Mouse (Mus musculus) midbrain, embryonic 16.5 days (tissue): ENCODE results near the gene Tcerg1l. TPM values are rescaled to one million over a fixed set of nuclear protein-coding genes. Genes with fewer than 3 reads are reported as not detected.

ENCODE experiments used
- ATAC-seq: fragments of 200-750 bp; cut with Nextera tagmentation; 2 replicates; pipeline ENCODE4 v1.8.0; 2017; ENCODE audit warnings: moderate TSS enrichment
- H3K27ac ChIP-seq: fragments of 300-500 bp; sonication (generic); 2 replicates; pipeline ENCODE4 v1.5.1; 2014; ENCODE audit warnings: mild to moderate bottlenecking, low read length, mixed read lengths
- H3K27me3 ChIP-seq: fragments of 300-500 bp; sonication (generic); 2 replicates; pipeline ENCODE4 v1.6.1; 2014; ENCODE audit warnings: low read depth, low read length, mixed read lengths; ENCODE audit not compliant: control insufficient read depth, insufficient read depth
- H3K36me3 ChIP-seq: fragments of 300-500 bp; sonication (generic); 2 replicates; pipeline ENCODE4 v1.6.1; 2014; ENCODE audit warnings: mild to moderate bottlenecking, low read length, moderate library complexity, mixed read lengths; ENCODE audit not compliant: control insufficient read depth, insufficient read depth
- H3K4me1 ChIP-seq: fragments of 300-500 bp; sonication (generic); 2 replicates; pipeline ENCODE4 v1.6.1; 2014; ENCODE audit warnings: mild to moderate bottlenecking, low read length, mixed read lengths; ENCODE audit not compliant: control insufficient read depth, insufficient read depth
- H3K4me2 ChIP-seq: fragments of 300-500 bp; sonication (generic); 2 replicates; pipeline ENCODE4 v1.6.1; 2014; ENCODE audit warnings: mild to moderate bottlenecking, low read length, mixed read lengths
- H3K4me3 ChIP-seq: fragments of 300-500 bp; sonication (generic); 2 replicates; pipeline ENCODE4 v1.5.1; 2014; ENCODE audit warnings: low read depth, mild to moderate bottlenecking, low read length, moderate library complexity, mixed read lengths
- H3K9ac ChIP-seq: fragments of 300-500 bp; sonication (generic); 2 replicates; pipeline ENCODE4 v1.6.1; 2014; ENCODE audit warnings: low read depth, low read length, mixed read lengths
- H3K9me3 ChIP-seq: fragments of 300-500 bp; sonication (generic); replicated peaks from 2 replicates; pipeline ENCODE4 v1.6.1; 2014; ENCODE audit warnings: mild to moderate bottlenecking, low read length, mixed read lengths; ENCODE audit not compliant: control insufficient read depth, poor library complexity, severe bottlenecking
- WGBS: fragments of 180-500 bp; shearing (Covaris S2); extraction: QIAGEN DNeasy Blood & Tissue Kit; methylation state at CpG from one replicate; pipeline ENCODE4 v1.1.7; 2014; 5-methylcytosine and 5-hydroxymethylcytosine counted together
- polyA plus RNA-seq: library from polyadenylated mRNA; unstranded; fragments of >200 nt; fragmentation: Nextera tagmentation; extraction: Ambion mirVana; gene quantifications from 2 replicates; pipeline ENCODE4 v1.2.1, GENCODE M21; 2015

The Tcerg1l gene
- polyA plus RNA-seq, 1 experiment from 2014 or later = 33.4 TPM

DNA sequence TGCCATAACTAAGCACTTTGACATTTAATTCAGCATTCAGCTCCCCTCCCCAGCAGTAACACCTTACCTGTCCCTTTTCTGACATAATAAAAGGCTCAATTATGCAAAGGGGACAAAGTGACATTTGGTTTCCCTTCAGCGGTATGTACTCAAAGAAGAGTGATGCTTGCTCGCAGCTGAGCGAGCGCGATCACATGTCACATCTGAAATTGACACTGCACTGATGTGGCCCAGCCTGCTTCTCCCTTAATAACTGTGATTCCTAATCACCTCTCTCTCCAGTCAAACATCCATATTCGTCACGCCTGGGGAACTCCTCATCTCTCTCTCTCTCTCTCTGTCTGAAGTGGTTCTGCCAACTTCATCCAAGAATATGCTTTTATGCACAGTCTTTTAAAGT, 126.2 kb downstream of the Tcerg1l start:
- Histone ChIP-seq H3K4me3 (no peak overlapping the region), H3K4me1 (no peaks in the 10 kb centered on the region), H3K4me2 (no peak overlapping the region), H3K9me3 (no peaks in the 10 kb centered on the region), H3K27ac (no peak overlapping the region), H3K27me3 (no peaks in the 10 kb centered on the region), H3K36me3 (no peaks in the 10 kb centered on the region), H3K9ac (no peak overlapping the region)
- peak; percentile 39 for ATAC-seq
- 55% methylated on average over 7 of the region's 7 CpGs for WGBS

DNA sequence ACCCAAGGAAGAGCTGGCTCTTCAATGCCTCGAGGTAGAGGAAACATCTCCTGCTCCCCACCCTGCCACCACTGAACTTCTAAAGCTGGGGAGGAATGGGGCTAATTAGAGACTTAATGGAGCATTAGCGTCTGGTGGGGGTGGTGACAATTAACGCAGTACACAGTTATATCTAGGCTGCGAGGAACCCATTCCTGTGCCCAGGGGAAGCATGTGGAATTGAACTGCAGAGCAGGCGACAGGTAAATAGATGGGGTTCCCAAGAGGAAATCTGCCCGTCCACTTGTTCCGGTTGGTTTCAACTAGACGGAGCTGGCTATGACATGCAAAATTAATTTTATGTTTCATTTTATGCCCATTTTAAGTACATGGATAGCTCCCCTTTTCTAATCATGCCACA, 128.1 kb downstream of the Tcerg1l start:
- Histone ChIP-seq H3K27me3 (no peaks in the 10 kb centered on the region), H3K4me1 (no peaks in the 10 kb centered on the region), H3K36me3 (no peaks in the 10 kb centered on the region), H3K27ac (no peak overlapping the region), H3K4me2 (no peak overlapping the region), H3K9me3 (no peaks in the 10 kb centered on the region), H3K9ac (no peak overlapping the region), H3K4me3 (no peak overlapping the region)
- WGBS = 79% methylated on average over 8 of the region's 8 CpGs
- ATAC-seq = no peak

DNA sequence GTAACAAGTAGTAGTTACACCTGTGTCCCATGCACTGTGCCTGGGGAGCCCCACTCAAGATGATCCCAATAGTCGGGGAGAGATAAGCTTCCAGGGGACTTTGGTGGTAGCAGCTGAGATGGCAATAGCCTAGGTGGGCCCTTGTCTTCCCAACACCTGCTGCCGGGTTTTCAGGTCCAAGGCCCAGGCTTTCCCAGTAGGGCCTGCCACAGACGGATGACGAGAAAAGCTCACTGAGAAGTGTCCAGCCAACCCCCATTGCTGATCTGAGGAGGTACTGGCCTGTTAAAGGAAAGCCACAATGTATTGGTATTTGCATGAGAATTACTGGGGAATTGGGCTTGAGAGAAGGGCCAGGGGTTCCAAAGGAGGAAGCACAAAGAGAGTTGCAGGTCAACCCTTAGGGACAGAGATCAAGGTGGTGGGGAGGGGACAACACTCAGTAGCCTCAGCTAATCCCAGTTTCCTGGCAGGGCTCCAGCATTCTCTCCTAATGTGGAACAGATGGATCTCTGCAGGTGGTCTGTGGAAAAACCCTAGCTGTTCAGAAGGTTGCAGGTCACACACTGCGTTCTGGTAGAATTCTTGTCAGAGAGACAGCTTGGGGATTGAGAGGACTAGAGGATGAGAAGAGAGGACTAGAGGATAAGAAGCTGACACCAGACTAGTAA, 129.4 kb downstream of the Tcerg1l start:
- Histone ChIP-seq H3K9me3 (no peaks in the 10 kb centered on the region), H3K27me3 (no peaks in the 10 kb centered on the region), H3K27ac (no peak overlapping the region), H3K36me3 (no peaks in the 10 kb centered on the region), H3K4me3 (no peak overlapping the region), H3K4me1 (no peaks in the 10 kb centered on the region), H3K4me2 (no peak overlapping the region), H3K9ac (no peak overlapping the region)
- WGBS = 35% methylated on average over 5 of the region's 5 CpGs
- ATAC-seq = no peak

DNA sequence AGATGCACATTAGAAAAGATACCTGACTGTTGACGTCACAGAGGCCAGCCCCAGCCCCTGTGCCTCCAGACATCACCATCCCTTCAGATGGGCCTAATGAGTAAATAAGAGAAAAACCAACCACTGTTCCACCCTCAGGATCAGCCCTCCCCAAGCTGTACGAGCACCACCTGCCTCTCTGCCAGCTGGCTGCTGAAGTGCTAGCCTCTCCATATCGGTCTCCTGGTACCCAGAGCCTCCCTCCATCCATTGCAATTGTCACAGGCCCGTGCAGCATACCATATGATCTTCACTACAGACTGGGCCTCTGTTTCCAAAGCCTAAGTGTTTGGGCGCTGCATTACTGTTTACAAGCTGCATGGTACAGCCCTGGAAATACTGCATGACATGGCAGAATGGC, 148.9 kb downstream of the Tcerg1l start:
- no peaks in the 10 kb centered on the region; the same call in none of the 2 replicates for H3K9me3 ChIP-seq
- H3K4me1 ChIP-seq = no peaks in the 10 kb centered on the region
- H3K36me3 ChIP-seq = peaks cover 4% of the 10 kb centered on the region; the same call in 1 of the 2 replicates
- no peaks in the 10 kb centered on the region for H3K27me3 ChIP-seq
- no peak overlapping the region for H3K27ac ChIP-seq
- no peak overlapping the region for H3K4me3 ChIP-seq
- no peak for ATAC-seq
- 79% methylated on average over 5 of the region's 5 CpGs for WGBS
- no peak overlapping the region for H3K9ac ChIP-seq
- H3K4me2 ChIP-seq = no peak overlapping the region

DNA sequence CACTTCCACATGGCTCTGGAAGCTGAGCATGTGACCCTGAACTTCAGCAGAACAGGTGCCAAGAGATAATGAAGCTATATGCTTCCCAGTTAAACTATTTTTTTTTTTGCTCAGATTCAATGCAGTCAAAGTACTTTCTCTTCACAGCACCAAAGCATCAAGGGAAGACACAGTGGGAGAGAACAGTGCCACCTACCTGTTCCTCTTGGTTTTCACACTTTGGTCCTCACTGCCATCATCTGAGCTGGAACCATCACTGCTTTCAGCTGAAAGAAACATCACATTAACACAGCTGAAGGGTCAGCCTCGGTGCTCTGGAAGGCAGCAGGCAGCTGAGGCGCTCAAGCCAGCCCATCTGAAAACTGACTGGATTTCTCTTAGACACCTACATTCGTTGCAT, 149.4 kb downstream of the Tcerg1l start:
- no peak for ATAC-seq
- Histone ChIP-seq H3K9me3 (no peaks in the 10 kb centered on the region; the same call in none of the 2 replicates), H3K4me2 (no peak overlapping the region), H3K9ac (no peak overlapping the region), H3K27ac (no peak overlapping the region), H3K36me3 (peaks cover 4% of the 10 kb centered on the region; the same call in 1 of the 2 replicates), H3K27me3 (no peaks in the 10 kb centered on the region), H3K4me1 (no peaks in the 10 kb centered on the region), H3K4me3 (no peak overlapping the region)
- whole genome bisulfite sequencing = 66% methylated on average over 3 of the region's 3 CpGs

DNA sequence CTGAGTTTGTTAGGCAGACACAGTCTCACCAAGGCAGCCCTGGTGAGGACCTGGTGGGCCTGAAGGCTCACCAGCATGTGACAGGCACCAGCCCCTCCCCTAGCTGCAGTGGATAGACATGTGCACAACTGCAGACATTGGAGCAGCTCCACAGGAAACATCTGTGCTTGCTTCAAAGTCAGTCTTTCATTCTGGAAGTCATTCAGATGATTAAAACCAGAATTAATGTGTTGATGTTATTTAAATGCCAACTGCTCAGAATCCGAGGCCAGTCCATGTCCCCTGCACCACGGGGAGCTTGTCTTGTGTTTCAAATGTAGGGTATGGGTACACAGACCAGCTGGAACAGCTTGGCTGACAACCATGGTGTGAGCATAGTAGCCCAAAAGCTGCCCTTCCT, 150.8 kb downstream of the Tcerg1l start:
- peaks cover 4% of the 10 kb centered on the region; the same call in 1 of the 2 replicates for H3K36me3 ChIP-seq
- no peaks in the 10 kb centered on the region for H3K27me3 ChIP-seq
- no peak overlapping the region for H3K27ac ChIP-seq
- H3K4me2 ChIP-seq = no peak overlapping the region
- no peak for ATAC-seq
- no peaks in the 10 kb centered on the region; the same call in none of the 2 replicates for H3K9me3 ChIP-seq
- H3K9ac ChIP-seq = no peak overlapping the region
- H3K4me1 ChIP-seq = no peaks in the 10 kb centered on the region
- H3K4me3 ChIP-seq = no peak overlapping the region
- WGBS = 44% methylated on average over 2 of the region's 2 CpGs

DNA sequence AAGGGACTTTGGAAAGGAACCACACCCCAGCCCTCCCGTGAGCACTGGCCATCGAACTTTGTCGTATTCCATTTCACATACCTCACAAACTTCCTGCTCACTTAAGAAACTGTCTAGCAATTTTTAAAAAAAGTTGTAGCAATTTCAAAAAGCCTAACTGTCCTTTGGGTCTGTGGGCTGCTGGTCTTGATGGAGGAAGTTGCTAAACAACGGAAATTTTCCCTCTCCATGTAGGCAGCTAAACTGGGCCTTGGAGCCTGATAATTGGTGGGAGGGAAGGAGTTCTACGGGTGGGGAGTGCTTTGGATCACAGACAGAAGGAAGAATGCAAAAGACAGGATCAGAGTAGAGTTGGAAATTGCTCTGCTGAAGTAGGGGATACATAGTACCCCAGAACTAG, 155.3 kb downstream of the Tcerg1l start:
- no peak overlapping the region for H3K4me3 ChIP-seq
- ATAC-seq = no peak
- H3K4me1 ChIP-seq = no peaks in the 10 kb centered on the region
- no peak overlapping the region for H3K4me2 ChIP-seq
- no peaks in the 10 kb centered on the region for H3K27me3 ChIP-seq
- H3K36me3 ChIP-seq = peaks cover 4% of the 10 kb centered on the region; the same call in 1 of the 2 replicates
- no peak overlapping the region for H3K9ac ChIP-seq
- no peak overlapping the region for H3K27ac ChIP-seq
- WGBS = 89% methylated on average over 5 of the region's 5 CpGs
- H3K9me3 ChIP-seq = no peaks in the 10 kb centered on the region; the same call in 1 of the 2 replicates

DNA sequence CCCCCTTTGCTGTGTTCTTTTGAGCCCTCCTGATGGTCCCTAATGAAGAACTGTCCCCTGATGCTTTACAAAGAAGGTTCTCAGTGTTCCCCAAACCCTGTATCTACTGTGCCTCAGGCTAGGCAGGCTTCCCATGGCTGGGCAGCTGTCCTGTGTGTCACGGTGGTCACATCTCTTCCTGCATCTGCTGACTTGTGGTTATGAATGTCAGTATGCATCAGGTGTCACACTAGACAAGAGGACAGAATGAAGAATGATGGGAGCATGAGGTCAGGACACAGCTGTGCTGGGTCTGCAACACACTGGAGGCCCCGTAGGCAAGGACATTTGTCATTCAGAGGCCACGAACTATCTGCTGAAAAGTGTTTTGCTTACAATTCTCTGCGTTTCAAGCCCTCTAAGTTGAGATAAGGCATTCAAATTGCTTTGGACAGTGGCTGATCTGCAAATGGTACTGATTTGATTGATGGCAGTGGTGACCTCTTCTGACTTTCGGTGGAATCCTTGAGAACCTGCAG, 159.8 kb downstream of the Tcerg1l start:
- WGBS = 86% methylated on average over 5 of the region's 5 CpGs
- Histone ChIP-seq H3K4me2 (no peak overlapping the region), H3K27me3 (no peaks in the 10 kb centered on the region), H3K9me3 (no peaks in the 10 kb centered on the region), H3K4me3 (no peak overlapping the region), H3K4me1 (no peaks in the 10 kb centered on the region), H3K27ac (no peak overlapping the region), H3K9ac (no peak overlapping the region), H3K36me3 (no peaks in the 10 kb centered on the region)
- ATAC-seq = no peak

DNA sequence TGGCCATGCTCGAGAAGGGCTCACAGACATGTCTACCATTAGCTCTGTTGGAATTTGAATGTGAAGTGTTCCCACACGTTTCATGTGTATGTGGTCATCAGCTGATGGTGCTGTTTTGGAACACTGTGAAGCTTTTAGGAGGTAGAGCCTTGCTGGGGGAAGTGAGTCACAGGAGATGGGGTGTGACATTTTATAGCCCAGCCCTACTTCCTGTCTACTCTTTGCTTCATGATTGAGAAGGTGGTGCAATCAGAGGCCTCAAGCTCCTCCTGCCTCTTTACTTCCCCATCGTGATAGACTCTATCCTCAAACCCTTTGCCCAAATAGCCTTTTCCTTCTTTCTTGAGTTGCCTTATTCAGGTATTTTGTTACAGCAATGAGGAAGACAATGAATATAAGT, 173.3 kb downstream of the Tcerg1l start:
- Histone ChIP-seq H3K9me3 (no peaks in the 10 kb centered on the region), H3K9ac (no peak overlapping the region), H3K27ac (no peak overlapping the region), H3K27me3 (no peaks in the 10 kb centered on the region), H3K4me1 (no peaks in the 10 kb centered on the region), H3K36me3 (no peaks in the 10 kb centered on the region), H3K4me3 (no peak overlapping the region), H3K4me2 (no peak overlapping the region)
- ATAC-seq = no peak
- WGBS = 84% methylated on average over 3 of the region's 3 CpGs
